Mouse (Mus musculus): Measurements from ENCODE around the gene Cela2a.

- no peak for TF ChIP-seq POLR2A (IDR thresholded peaks at IDR 0.05; ENCODE audit: borderline replicate concordance, control insufficient read depth, low read depth, low read length)
- TF ChIP-seq CTCF (IDR thresholded peaks at IDR 0.05; ENCODE audit: control insufficient read depth, insufficient read depth, low read length), result no peak
Measured at GRCm38 (mm10) chr4:141826060-141826459, at the start of gene Cela2a.
